Mouse (Mus musculus) effector memory CD4-positive, alpha-beta T cell, adult 5 months (primary cell): ENCODE measurements around the gene Sympk. TPM values are rescaled to one million over a fixed set of nuclear protein-coding genes. Genes with fewer than 3 reads are reported as not detected.

Experiments
- polyA plus RNA-seq: library from polyadenylated mRNA; unstranded; fragments of 100-300 nt; shearing (Covaris generic); gene quantifications from one replicate; pipeline ENCODE4 v1.2.1, GENCODE M21; 2017

Gene Sympk
- polyA plus RNA-seq = 19.8 TPM

DNA sequence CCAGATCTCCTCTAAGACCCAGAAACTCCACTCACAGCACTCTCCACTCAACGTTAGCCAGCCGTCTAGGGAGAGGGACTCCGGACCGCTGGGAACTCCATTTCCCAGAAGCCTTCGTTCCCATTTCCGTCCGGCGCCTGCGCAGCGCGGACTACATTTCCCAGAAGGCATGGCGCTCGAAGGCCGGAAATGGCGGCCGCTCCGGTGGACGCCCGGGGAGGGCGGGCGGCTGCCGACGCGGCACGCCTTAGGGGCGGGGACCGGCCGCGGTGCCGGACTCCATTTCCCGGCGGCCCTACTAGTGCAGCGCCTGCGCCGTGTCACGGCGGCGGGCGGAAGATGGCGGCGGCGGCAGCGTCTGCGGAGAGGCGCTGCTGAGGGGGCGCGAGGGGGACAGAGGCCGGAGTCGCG, at the start of gene Sympk:
Gene Sympk, plus strand, starts transcription at position 282 of the 411 bp plus-strand sequence.

DNA sequence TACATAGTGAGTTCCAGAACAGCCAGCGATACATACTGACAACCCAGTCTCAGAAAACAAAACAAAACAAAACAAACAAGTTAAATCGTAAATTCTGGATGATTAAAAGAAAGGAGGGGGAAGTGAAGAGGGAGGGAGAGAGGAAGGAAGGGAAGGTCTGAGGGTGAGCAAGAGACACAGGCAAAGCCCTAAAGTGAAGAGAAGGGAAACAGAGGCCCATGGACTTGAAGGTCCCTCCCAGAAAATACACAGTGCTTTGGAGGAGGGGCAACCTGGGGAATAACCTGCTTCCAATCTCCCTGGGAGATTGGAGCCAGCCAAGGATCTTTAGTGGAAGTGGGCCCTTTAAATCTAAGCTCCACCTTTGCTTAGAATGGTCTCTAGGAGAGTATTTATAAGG, 37.1 kb upstream of the Sympk start, which contains the start of gene Nanos2:
Gene Nanos2, plus strand, starts transcription at position 301 of the 400 bp plus-strand sequence.

DNA sequence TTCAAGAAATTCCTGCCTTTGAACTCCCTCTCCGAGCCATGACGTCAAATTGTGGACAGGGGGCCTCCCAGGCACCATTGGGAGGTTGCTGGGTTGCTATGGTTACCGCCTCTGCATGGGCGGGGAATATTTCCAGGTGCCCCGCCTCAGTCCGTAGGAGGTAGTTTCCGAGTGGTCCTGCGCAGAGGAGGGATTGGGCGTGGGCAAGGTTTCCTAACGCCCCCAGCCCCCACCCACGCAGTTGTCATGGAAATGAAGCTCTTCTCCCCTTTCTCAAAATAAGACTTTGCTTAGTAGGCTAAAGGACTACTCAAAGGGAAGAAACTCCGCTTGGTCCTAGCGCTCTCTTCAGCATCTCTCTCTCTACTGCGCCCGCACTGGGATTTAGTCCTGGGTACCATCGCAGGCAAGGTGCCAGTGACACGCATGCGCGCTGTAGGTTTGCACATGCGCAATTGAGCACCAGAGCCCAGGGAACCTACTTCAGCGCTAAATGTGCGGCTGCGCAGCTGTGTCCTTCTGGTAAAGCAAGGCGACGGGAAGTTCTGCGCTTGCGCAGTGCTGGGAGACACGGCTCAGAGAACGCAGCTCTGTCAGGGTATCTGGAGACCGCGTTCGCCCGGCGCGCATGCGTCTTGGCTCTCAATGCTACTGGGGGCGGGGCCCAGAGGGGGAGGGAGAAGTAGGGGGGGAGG, 33.4 kb upstream of the Sympk start, which contains the start of gene Mypop:
Gene Mypop, plus strand, starts transcription at position 645 of the 695 bp plus-strand sequence.

DNA sequence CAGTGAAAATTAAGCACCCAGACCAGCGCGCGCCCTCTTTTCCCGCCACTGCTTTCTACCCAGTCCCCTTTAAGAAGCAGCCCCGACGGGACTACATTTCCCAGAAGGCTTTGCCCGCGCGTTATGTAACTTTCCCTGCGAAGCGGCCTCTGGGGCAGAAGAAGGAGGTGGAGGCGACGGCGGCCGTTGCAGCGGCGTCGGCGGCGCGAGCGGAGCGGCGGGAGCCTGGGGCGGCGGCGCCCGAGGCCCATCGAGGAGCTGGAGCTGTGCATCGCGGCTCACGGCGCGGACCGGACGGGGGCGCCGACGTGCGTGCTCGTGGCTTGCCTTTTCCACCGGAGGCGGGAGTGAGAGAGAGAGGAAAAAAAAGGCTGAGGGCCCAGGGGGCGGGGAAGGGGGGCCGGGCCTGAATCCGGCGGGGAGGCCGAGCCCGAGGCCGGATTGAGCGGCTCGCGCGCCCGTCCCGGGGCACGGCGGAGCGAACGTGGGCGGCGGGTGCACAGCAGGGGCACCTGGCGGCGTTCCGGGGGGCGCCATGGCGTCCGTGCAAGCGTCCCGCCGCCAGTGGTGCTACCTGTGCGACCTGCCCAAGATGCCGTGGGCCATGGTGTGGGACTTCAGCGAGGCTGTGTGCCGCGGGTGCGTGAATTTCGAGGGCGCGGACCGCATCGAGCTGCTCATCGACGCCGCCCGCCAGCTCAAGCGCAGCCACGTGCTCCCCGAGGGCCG, 20.1 kb upstream of the Sympk start, which contains the start of gene Irf2bp1:
Gene Irf2bp1, plus strand, starts transcription at position 143 of the 729 bp plus-strand sequence.

DNA sequence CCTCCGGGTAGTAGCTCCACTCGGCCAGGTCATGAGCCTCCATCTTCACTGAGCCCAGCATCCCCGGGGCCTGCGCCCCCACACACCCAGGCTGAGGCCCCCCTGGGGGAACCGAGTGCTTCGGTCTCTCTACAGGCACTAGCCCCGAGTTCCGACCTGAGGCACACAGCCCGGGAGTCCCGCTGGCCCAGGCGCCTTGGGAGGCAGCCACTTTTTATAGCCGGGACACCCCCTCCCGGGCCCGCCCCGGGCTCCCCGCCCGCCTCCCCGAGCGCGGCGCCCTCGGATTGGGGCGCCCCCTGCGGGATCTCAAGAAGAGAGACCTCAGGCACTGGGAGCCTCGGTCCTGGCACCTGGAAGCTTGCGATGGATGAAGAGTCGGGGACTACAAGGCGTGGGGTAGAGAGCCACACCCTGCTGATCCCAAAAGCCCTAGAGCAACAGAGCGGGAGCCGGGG, 791 bp upstream of the Sympk start, which contains the start of gene Foxa3:
Gene Foxa3, minus strand, starts transcription at position 182 of the 458 bp plus-strand sequence.

DNA sequence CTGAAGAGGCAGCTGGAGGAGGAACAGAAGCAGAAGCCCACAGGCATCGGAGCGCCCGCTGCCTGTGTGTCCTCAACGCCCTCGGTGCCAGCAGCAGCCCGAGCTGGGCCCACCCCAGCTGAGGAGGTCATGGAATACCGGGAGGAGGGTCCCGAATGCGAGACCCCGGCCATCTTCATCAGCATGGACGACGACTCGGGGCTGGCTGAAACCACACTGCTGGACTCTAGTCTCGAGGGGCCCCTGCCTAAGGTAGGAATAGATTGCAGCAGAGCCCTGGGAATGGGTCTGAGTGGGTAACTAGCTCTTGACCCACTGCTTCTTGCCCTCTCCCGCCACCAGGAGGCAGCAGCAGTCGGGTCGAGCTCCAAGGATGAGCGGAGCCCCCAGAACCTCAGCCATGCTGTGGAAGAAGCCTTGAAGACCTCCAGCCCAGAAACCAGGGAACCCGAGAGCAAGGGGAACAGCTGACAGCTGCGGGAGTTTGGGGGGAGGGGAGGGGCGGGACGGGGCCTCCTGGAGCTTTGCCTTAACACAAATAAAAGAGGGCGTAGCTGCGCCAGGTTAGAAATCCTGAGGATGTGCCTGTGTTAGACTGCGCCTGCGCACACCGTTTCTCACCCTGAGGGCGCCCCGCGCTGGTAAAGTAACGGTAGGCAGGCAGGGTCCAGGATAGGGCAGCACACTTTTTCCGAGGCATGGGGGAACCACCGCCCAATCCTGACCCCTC, 30.0 kb downstream of the Sympk start, which contains the start of gene Rsph6a:
Gene Rsph6a, plus strand, starts transcription at position 644 of the 730 bp plus-strand sequence.

DNA sequence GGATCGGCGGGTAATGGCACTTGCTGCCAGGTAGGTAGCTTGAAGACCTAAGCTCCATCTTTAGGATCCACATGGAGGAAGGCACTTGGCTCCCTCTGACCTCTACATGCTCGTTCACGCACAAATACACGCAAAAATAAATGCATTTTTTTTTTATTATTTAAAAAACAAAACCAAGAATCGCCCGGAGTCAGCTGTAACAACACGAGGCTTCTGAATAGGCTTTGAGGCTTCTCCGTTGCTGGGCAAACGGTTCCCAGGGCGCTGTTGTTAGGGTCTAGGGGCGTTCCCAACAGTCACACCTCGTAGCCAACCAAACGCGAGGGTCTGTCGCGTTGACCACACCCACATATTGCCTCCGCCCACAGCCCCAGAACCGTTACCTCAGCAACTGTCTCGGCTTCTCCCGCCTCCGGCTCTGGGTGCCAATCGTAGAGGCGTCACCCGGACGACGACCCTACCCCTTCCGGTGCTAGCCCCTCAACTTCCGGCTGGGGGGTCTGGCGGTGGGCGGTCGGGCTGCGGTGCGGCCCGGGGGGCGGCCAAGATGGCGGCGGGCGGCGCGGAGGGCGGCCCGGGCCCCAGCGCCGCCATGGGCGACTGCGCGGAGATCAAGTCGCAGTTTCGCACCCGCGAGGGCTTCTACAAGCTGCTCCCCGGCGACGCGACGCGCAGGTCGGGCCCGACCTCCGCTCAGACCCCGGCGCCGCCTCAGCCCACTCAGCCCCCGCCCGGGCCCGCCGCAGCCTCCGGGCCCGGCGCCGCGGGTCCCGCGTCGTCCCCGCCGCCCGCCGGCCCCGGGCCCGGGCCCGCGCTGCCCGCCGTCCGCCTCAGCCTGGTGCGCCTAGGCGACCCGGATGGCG, 51.8 kb downstream of the Sympk start, which contains the start of gene Dmwd:
Gene Dmwd, plus strand, starts transcription at position 505 of the 863 bp plus-strand sequence.

DNA sequence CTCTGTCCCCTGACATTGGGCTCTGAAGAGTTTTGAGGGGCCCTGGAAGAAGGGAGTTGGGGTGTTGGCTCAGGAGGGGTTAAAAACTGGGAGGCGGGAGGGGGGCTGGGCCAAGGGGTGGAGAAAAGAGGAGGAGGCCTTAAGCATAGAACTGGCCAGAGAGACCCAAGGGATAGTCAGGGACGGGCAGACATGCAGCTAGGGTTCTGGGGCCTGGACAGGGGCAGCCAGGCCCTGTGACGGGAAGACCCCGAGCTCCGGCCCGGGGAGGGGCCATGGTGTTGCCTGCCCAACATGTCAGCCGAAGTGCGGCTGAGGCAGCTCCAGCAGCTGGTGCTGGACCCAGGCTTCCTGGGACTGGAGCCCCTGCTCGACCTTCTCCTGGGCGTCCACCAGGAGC, 59.5 kb downstream of the Sympk start, which contains the start of gene Dmpk:
Gene Dmpk, plus strand, starts transcription at position 149 of the 400 bp plus-strand sequence.

DNA sequence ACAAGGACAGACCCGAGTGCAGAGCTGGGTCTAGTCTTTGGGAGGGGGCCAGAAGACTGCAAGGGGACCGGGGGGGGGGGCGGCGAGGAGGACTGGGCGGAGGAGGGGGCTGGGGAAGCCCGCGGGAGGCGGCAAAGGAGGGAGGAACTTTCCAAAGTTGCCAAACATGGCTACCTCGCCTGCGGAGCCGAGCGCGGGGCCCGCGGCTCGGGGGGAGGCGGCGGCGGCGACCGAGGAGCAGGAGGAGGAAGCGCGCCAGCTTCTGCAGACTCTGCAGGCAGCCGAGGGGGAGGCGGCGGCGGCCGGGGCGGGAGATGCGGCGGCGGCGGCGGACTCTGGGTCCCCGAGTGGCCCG, 70.3 kb downstream of the Sympk start, which contains the start of gene Six5:
Gene Six5, plus strand, starts transcription at position 124 of the 355 bp plus-strand sequence.

Other genes with a start within 250 kb of the Sympk start
- gene Psg19, start 225.9 kb upstream of the Sympk start, polyA plus RNA-seq = not detected
- not detected for gene Psg17, start 202.8 kb upstream of the Sympk start, polyA plus RNA-seq
- 0.35 TPM for gene Mill2, start 184.4 kb upstream of the Sympk start, polyA plus RNA-seq
- gene Pglyrp1, start 153.0 kb upstream of the Sympk start, polyA plus RNA-seq = 62.9 TPM
- 17.8 TPM for gene Ccdc61, start 114.0 kb upstream of the Sympk start, polyA plus RNA-seq
- not detected for gene Nova2, start 98.5 kb upstream of the Sympk start, polyA plus RNA-seq
- gene Nanos2, start 37.0 kb upstream of the Sympk start, polyA plus RNA-seq = not detected
- gene Mypop, start 33.1 kb upstream of the Sympk start, polyA plus RNA-seq = 5.4 TPM
- gene Irf2bp1, start 20.3 kb upstream of the Sympk start, polyA plus RNA-seq = 32.4 TPM
- gene Foxa3, start 839 bp upstream of the Sympk start, polyA plus RNA-seq = not detected
- not detected for gene Rsph6a, start 30.3 kb downstream of the Sympk start, polyA plus RNA-seq
- gene Dmwd, start 51.9 kb downstream of the Sympk start, polyA plus RNA-seq = 0.61 TPM
- 0.69 TPM for gene Dmpk, start 59.5 kb downstream of the Sympk start, polyA plus RNA-seq
- gene Six5, start 70.2 kb downstream of the Sympk start, polyA plus RNA-seq = 0.20 TPM
- gene Gm4969, start 94.0 kb downstream of the Sympk start, polyA plus RNA-seq = not detected
- 11.3 TPM for gene Fbxo46, start 95.5 kb downstream of the Sympk start, polyA plus RNA-seq
- gene Qpctl, start 124.9 kb downstream of the Sympk start, polyA plus RNA-seq = 12.8 TPM
- gene Snrpd2, start 125.3 kb downstream of the Sympk start, polyA plus RNA-seq = 30.8 TPM
- not detected for gene Gipr, start 141.8 kb downstream of the Sympk start, polyA plus RNA-seq
- 16.7 TPM for gene Eml2, start 152.0 kb downstream of the Sympk start, polyA plus RNA-seq
- 0.12 TPM for gene Gpr4, start 188.2 kb downstream of the Sympk start, polyA plus RNA-seq
- 95.5 TPM for gene Opa3, start 204.0 kb downstream of the Sympk start, polyA plus RNA-seq
- gene Vasp, start 247.4 kb downstream of the Sympk start, polyA plus RNA-seq = 224 TPM